In genomic region chr2:104419999-104420398, GRCm38 (mm10) we compare ENCODE assay signal across 19 mouse cellular contexts. TPM values are rescaled to one million over a fixed set of nuclear protein-coding genes. Genes with fewer than 3 reads are reported as not detected.
DNase-seq lines count a peak whose midpoint lies in the region; ATAC-seq and TF ChIP-seq lines count a peak whose summit lies in the region.
"Had no signal": no experiment of that assay in that cellular context is flagged by ENCODE, and none has a peak within 500 bp of the region (broad histone marks: within the 10 kb centered on the region; RNA-seq: fewer than 3 reads in every experiment).

No protein-coding gene starts in this region.

- no peak for TF ChIP-seq POLR2A in myocyte (IDR thresholded peaks at IDR 0.05; ENCODE audit: insufficient read length, low read depth)

- H3K27me3 ChIP-seq in myocyte (ENCODE audit: control insufficient read depth, insufficient read depth, insufficient read length), result no peaks in the 10 kb centered on the region
- H3K27me3 ChIP-seq: CH12.LX, Patski had no signal

- no peak overlapping the region for H3ac ChIP-seq in myocyte (ENCODE audit: control insufficient read depth, insufficient read length)

- H3K36me3 ChIP-seq in myocyte (ENCODE audit: control insufficient read depth, insufficient read depth), result no peaks in the 10 kb centered on the region

- H3K4me2 ChIP-seq in myocyte (ENCODE audit: low read depth), result peak overlapping the region; percentile 70

- no peak overlapping the region for H3K4me3 ChIP-seq in myocyte

- peak; percentile 16 for DNase-seq in ZHBTc4 (ENCODE audit: low read depth, low spot score)
- no peak for DNase-seq in urinary bladder, postnatal 4 days (ENCODE audit: low spot score in 2 of 2)
- DNase-seq: adrenal gland, adult 2 months; adrenal gland, adult 8-10 months; adrenal gland, postnatal 10 days; adrenal gland, postnatal 14 days; adrenal gland, postnatal 25 days; adrenal gland, postnatal 36 days; B cell, adult 2 months; cerebellum, adult 11 months; cerebellum, adult 11-12 months; cerebellum, adult 18-20 months; cerebellum, adult 2 months had no signal

- H3K79me2 ChIP-seq in myocyte (ENCODE audit: control insufficient read depth, insufficient read depth), result no peaks in the 10 kb centered on the region

- no peak for ATAC-seq in erythroblast, adult 5-6 weeks (replicated peaks; ENCODE audit: low FRiP score, poor library complexity, severe bottlenecking)
- ATAC-seq: activated CD4-positive, CD25-positive, alpha-beta regulatory T cell, adult 4 months; CD4-positive, CD25-positive, alpha-beta regulatory T cell, adult 4 months; Patski had no signal

TF ChIP-seq in myocyte, 11 proteins besides CTCF, POLR2A, EP300 and RAD21:
- TF ChIP-seq TCF12 (IDR thresholded peaks at IDR 0.05; ENCODE audit: insufficient read depth, poor library complexity, severe bottlenecking) (peak; percentile 64), MYOD1 (IDR thresholded peaks at IDR 0.05; ENCODE audit: control insufficient read depth in 1 of 3, insufficient read length in 2 of 3, low read depth in 2 of 3) (peak in 2 of 3 experiments; percentile 66 to 87), MYOG (IDR thresholded peaks at IDR 0.05; ENCODE audit: control insufficient read depth in 1 of 3, insufficient read depth in 1 of 3, insufficient read length in 2 of 3, low read depth in 2 of 3) (peak in 2 of 3 experiments; percentile 65 to 81), TCF3 (IDR thresholded peaks at IDR 0.05; ENCODE audit: insufficient read length, low read depth) (peak; percentile 54), SRF (IDR thresholded peaks at IDR 0.05; ENCODE audit: control insufficient read depth, insufficient read length, low read depth) (no peak)

RNA-seq across cellular contexts. Expression of gene D430041D05Rik, which starts 9.2 kb away (rescaled TPM):
- 0.60 TPM for polyA plus RNA-seq in myocyte (2012; fragmentation: generic; extraction: Trizol)
- not detected in 2 replicates for total RNA-seq in erythroblast, adult 5-6 weeks (2015; ENCODE audit: low replicate concordance)
- total RNA-seq in erythroblast, adult 5-6 weeks (2017; ENCODE audit: low replicate concordance), result 0.26 TPM in 1 of 2 replicates, not detected in the other
- total RNA-seq: CH12.LX had no signal
- polyA plus RNA-seq: CD4-positive, CD25-positive, alpha-beta regulatory T cell, adult 4 months; Patski had no signal
